ENCODE assay signal across 9 mouse cellular contexts in genomic region chr1:120654950-120655396, GRCm38 (mm10). TPM values are rescaled to one million over a fixed set of nuclear protein-coding genes. Genes with fewer than 3 reads are reported as not detected.
DNase-seq lines count a peak whose midpoint lies in the region; ATAC-seq lines count a peak whose summit lies in the region.
"Had no signal": no experiment of that assay in that cellular context is flagged by ENCODE, and none has a peak within 500 bp of the region (broad histone marks: within the 10 kb centered on the region; RNA-seq: fewer than 3 reads in every experiment).

No protein-coding gene starts in this region.

- no peaks in the 10 kb centered on the region for H3K9me3 ChIP-seq in liver, embryonic 16.5 days (replicated peaks; ENCODE audit: control insufficient read depth, low read length)
- H3K9me3 ChIP-seq in liver, embryonic 12.5 days (replicated peaks) = no peaks in the 10 kb centered on the region

- H3K4me2 ChIP-seq in liver, embryonic 16.5 days (ENCODE audit: low read depth, low read length) = no peak overlapping the region
- no peak overlapping the region for H3K4me2 ChIP-seq in liver, embryonic 12.5 days

- DNase-seq in gastrocnemius, postnatal 25 days = peak; percentile 9
- peak; percentile 75 for DNase-seq in large intestine, adult 2 months (ENCODE audit: low read depth, low spot score)
- peak; percentile 32 for DNase-seq in right cerebral cortex, adult 18-20 months
- DNase-seq in B cell, adult 2 months = no peak

- no peaks in the 10 kb centered on the region for H3K36me3 ChIP-seq in liver, embryonic 16.5 days (ENCODE audit: control insufficient read depth, insufficient read depth)
- H3K36me3 ChIP-seq in liver, embryonic 12.5 days = no peaks in the 10 kb centered on the region

- no peak overlapping the region for H3K9ac ChIP-seq in liver, embryonic 16.5 days (ENCODE audit: low read depth, low read length)
- H3K9ac ChIP-seq in liver, embryonic 12.5 days = no peak overlapping the region

- no peaks in the 10 kb centered on the region for H3K27me3 ChIP-seq in liver, embryonic 16.5 days (ENCODE audit: control insufficient read depth, insufficient read depth, low read depth, low read length)
- H3K27me3 ChIP-seq in liver, embryonic 12.5 days (replicated peaks) = no peaks in the 10 kb centered on the region; the same call in 1 of the 2 replicates

- 54% methylated on average over 7 of the region's 7 CpGs for WGBS in liver, embryonic 16.5 days (ENCODE audit: insufficient replicate concordance)
- 66% methylated on average over 7 of the region's 7 CpGs for WGBS in liver, embryonic 12.5 days (ENCODE audit: insufficient replicate concordance)
- WGBS in large intestine, adult 2 months = 25% methylated on average over 7 of the region's 7 CpGs

- no peak overlapping the region for H3K27ac ChIP-seq in liver, embryonic 16.5 days (ENCODE audit: low read length)
- no peak overlapping the region for H3K27ac ChIP-seq in liver, embryonic 12.5 days
- H3K27ac ChIP-seq: macrophage had no signal

- no peaks in the 10 kb centered on the region for H3K4me1 ChIP-seq in liver, embryonic 16.5 days (ENCODE audit: control insufficient read depth, low read depth, low read length)
- H3K4me1 ChIP-seq in liver, embryonic 12.5 days = no peaks in the 10 kb centered on the region

- peak; percentile 24; the same call in 1 of the 2 replicates for ATAC-seq in liver, embryonic 16.5 days (ENCODE audit: low read depth)
- no peak for ATAC-seq in liver, embryonic 12.5 days
- ATAC-seq in megakaryocyte, adult 5-6 weeks (ENCODE audit: poor library complexity, severe bottlenecking) = no peak
- no peak for ATAC-seq in granulocyte monocyte progenitor cell, adult 5-6 weeks (replicated peaks; ENCODE audit: poor library complexity, severe bottlenecking)

- no peak overlapping the region for H3K4me3 ChIP-seq in liver, embryonic 16.5 days (ENCODE audit: low read depth, low read length)
- no peak overlapping the region for H3K4me3 ChIP-seq in liver, embryonic 12.5 days

RNA-seq across cellular contexts. Expression of gene En1, which starts 52.8 kb away (rescaled TPM):
- polyA plus RNA-seq in liver, embryonic 16.5 days (2015; fragmentation: Nextera tagmentation; extraction: Ambion mirVana) = not detected in 2 replicates
- 0.05 and 0.10 TPM in 2 replicates for polyA plus RNA-seq in liver, embryonic 12.5 days (2016; fragmentation: Nextera tagmentation; extraction: Ambion mirVana)
- 1 to 10 TPM in 1 of 2 experiments, under 1 TPM in 1; 0.43 to 6.9 TPM for total RNA-seq in gastrocnemius, postnatal 25 days (2021)
- polyA plus RNA-seq in large intestine, adult 2 months (2012; rRNA removed) = not detected in 2 replicates
- total RNA-seq in megakaryocyte, adult 5-6 weeks (2015) = not detected in 2 replicates
- not detected in 2 replicates for total RNA-seq in megakaryocyte, adult 5-6 weeks (2017)
- total RNA-seq in granulocyte monocyte progenitor cell, adult 5-6 weeks (2014; fragmentation: Nextera tagmentation) = not detected in 2 replicates
- total RNA-seq in granulocyte monocyte progenitor cell, adult 5-6 weeks (2017) = not detected in 2 replicates
- polyA plus RNA-seq: macrophage had no signal

Comparison
In these comparisons a context has a peak if more than half of its experiments do, and no peak if none do; other contexts are left out.
1. DNase-seq: peak in gastrocnemius, postnatal 25 days (single experiment), large intestine, adult 2 months (single experiment) and right cerebral cortex, adult 18-20 months (single experiment); none in B cell, adult 2 months (0 of 2).